Mouse (Mus musculus) left cerebral cortex, postnatal 4 days (tissue): ENCODE measurements around the gene Tex16. TPM values are rescaled to one million over a fixed set of nuclear protein-coding genes. Genes with fewer than 3 reads are reported as not detected.

Experiments used
- DNase-seq: peaks from one replicate; pipeline ENCODE4 v3.0.0-alpha.2; 2022
- intact Hi-C: fragments of 180-260 bp; cut with DNase I; formaldehyde crosslinking; loops from one replicate; pipeline ENCODE4 v1.15.1; 2025
- total RNA-seq, 2 experiments: library from RNA; stranded (reverse); gene quantifications; 2 replicates each; pipeline ENCODE4 v1.2.3; 2021

The Tex16 gene
- not detected for total RNA-seq

- DNase-seq = no peak
- intact Hi-C loops = no loop called here
Measured at GRCm38 (mm10) chrX:112010707-112011106, at the start of gene Tex16. Gene Tex16, plus strand, starts transcription at chrX:112011007.

GRCm38 (mm10) chrX:111999661-112000060, 11.1 kb upstream of the Tex16 start:
- no peak for DNase-seq
- intact Hi-C loops = no loop called here

Other genes with a start within 250 kb of the Tex16 start
- under 1 TPM in 1 of 2 experiments, not detected in 1; 0.54 TPM for gene Gm45194, start 119.6 kb upstream of the Tex16 start, total RNA-seq
- under 1 TPM in 1 of 2 experiments, not detected in 1; 0.40 TPM for gene 4933403O08Rik, start 228.0 kb downstream of the Tex16 start, total RNA-seq